Mouse (Mus musculus) layer of hippocampus, adult 11-12 months (tissue): ENCODE data around the gene Gm7694.

Source experiments
- DNase-seq: peaks from one replicate; pipeline ENCODE4 v3.0.0; 2022; ENCODE audit warnings: low spot score

Gm7694 gene

GRCm38 (mm10) chr1:170306232-170306631 is at the start of gene Gm7694:
Gene Gm7694 (minus strand): TSS chr1:170306332.
- no peak for DNase-seq

GRCm38 (mm10) chr1:170353335-170353734 is 47.2 kb upstream of the Gm7694 start:
- no peak for DNase-seq

- no peak for DNase-seq
Observed at GRCm38 (mm10) chr1:170351080-170351479, 44.9 kb upstream of the Gm7694 start.

GRCm38 (mm10) chr1:170346266-170346665 is 40.1 kb upstream of the Gm7694 start:
- no peak for DNase-seq

- no peak for DNase-seq
Observed at GRCm38 (mm10) chr1:170343906-170344305, 37.8 kb upstream of the Gm7694 start.

GRCm38 (mm10) chr1:170343081-170343480 is 36.9 kb upstream of the Gm7694 start:
- no peak for DNase-seq

- no peak for DNase-seq
Observed at GRCm38 (mm10) chr1:170339943-170340342, 33.8 kb upstream of the Gm7694 start.

GRCm38 (mm10) chr1:170332775-170333174 is 26.6 kb upstream of the Gm7694 start:
- DNase-seq, result no peak

GRCm38 (mm10) chr1:170331926-170332325 is 25.8 kb upstream of the Gm7694 start:
- no peak for DNase-seq

GRCm38 (mm10) chr1:170325277-170325676 is 19.1 kb upstream of the Gm7694 start:
- no peak for DNase-seq

GRCm38 (mm10) chr1:170324312-170324711 is 18.2 kb upstream of the Gm7694 start:
- no peak for DNase-seq

GRCm38 (mm10) chr1:170323001-170323400 is 16.9 kb upstream of the Gm7694 start:
- no peak for DNase-seq

- no peak for DNase-seq
Observed at GRCm38 (mm10) chr1:170322046-170322445, 15.9 kb upstream of the Gm7694 start.

GRCm38 (mm10) chr1:170311431-170311830 is 5.3 kb upstream of the Gm7694 start:
- DNase-seq, result no peak

- DNase-seq, result no peak
Observed at GRCm38 (mm10) chr1:170308503-170308902, 2.4 kb upstream of the Gm7694 start, which contains the start of gene Spata46. Gene Spata46 (plus strand): TSS chr1:170308803.

- DNase-seq, result no peak
Observed at GRCm38 (mm10) chr1:170305002-170305401, 1.1 kb downstream of the Gm7694 start.

GRCm38 (mm10) chr1:170303103-170303502 is 3.0 kb downstream of the Gm7694 start:
- no peak for DNase-seq

- no peak for DNase-seq
Observed at GRCm38 (mm10) chr1:170302456-170302855, 3.7 kb downstream of the Gm7694 start.

- DNase-seq, result no peak
Observed at GRCm38 (mm10) chr1:170301686-170302085, 4.4 kb downstream of the Gm7694 start.

GRCm38 (mm10) chr1:170299496-170299895 is 6.6 kb downstream of the Gm7694 start:
- DNase-seq, result no peak

GRCm38 (mm10) chr1:170294786-170295570 is 11.2 kb downstream of the Gm7694 start:
- DNase-seq, result no peak

- DNase-seq, result no peak
Observed at GRCm38 (mm10) chr1:170293257-170293656, 12.9 kb downstream of the Gm7694 start.

GRCm38 (mm10) chr1:170292239-170292951 is 13.7 kb downstream of the Gm7694 start:
- DNase-seq, result peak; percentile 78
